Mouse (Mus musculus) retina, postnatal 1 day (tissue): ENCODE data around the gene Cenpp.

ENCODE experiments used
- DNase-seq: peaks from one replicate; pipeline ENCODE4 v3.0.0-alpha.2; 2012

Cenpp gene

DNA sequence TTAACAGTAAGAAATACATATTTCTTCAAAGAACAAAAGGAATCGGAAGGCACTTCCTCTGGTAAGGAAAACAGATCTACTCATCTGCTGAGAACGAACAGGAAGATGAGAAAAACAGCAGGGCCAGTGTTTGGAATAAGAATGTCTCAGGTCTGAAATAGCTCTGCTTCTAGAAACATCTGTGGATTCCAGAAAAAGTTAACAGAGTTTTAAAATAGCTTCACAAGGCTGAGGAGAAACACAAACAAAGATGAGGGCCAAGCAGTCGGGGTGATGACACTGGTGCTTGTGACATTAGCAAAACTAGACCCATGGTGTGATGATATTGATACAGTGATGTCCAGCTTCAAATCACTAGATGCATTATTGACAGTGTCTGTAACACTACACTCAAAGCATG, 145.4 kb downstream of the Cenpp start:
- no peak for DNase-seq

DNA sequence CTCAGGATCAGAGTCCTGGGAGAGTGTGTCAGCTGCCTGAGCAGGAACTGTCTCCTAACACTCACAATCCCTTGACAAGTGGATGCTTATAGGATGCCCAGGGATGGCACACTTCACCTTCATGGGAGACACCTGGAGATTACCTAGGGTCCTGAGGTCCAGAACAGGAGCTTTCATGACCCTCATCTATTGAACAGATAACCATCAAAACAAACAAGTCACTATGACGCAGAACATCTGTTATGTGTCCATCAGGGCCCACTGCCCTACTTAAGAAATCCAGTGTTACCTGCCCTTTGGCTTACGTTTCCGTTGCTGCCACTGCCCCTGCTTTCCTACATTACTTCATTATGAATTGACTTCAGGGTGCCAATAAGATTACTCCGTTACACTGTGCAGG, 146.8 kb downstream of the Cenpp start:
- DNase-seq = no peak

DNA sequence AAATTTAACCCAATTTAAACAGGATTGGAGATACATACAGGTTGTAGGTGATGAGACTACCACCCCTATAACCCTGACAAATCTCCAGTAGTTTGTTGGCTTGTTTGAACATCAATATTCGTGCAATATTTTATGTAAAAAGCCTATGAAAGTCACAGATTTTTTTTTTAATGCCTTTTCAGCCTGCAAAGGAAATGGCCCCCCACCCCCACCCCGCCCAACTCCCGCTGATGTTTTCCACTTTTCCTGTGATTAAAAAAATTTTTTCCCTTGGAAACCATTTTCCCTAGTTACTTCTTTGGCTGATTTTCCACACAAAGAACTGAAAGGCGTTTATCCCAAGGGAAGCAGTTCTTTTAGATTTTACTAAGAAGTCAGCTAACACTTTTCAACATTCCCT, 148.1 kb downstream of the Cenpp start, which contains the start of gene Ecm2:
Gene Ecm2 (plus strand): TSS at position 301 of the 400 bp plus-strand sequence.
- no peak for DNase-seq

DNA sequence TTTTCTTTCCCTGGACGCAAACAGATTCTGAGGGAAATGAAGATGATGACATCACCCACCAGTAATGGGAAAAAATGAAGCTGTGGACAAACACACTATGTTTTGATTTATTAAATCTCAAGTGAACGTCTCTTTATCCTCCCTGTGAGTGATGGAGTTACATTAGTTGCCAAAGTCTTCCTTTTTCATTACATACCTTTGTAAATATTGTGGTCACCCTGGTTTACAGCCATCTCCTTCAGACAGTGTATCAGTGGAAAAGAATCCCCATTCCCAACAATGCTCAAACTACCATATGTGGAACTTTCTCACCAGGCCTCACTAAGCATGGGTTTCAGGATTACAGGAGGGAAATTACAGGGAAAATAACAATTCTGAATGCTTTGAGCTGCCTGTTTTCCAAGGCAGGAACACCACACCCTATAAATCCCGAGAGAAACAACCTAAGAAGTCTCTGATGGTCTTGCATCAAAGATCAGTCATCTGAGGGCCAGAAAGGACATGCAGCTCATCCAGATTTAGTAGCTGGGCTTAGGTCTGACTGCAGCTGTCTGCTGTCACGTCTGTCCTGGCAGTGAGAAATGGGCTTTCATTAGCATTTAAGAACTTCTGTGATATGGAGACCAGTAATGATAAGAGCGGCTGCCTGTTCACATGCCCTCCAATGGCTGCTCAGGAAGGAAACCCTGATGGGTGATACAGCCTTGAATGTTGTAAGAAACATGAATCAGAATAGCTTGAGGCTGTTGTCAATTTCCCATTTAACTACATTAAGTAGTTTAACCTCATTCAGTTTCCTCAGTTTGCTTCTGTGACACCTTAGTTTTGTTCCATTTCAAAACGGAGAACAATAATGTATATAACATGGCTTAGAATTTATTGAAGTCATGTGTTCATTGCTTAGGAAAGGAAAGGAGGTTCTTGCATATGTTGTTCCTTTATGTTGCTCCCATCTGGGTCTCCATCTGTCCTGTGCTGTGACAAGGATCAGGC, 159.9 kb downstream of the Cenpp start, which contains the start of gene Tes3-ps:
Gene Tes3-ps (plus strand): TSS at position 943 of the 993 bp plus-strand sequence.
- DNase-seq = no peak

GRCm38 (mm10) chr13:49485388-49485787, 167.2 kb downstream of the Cenpp start:
- DNase-seq = no peak

- DNase-seq = peak; percentile 3
These were observed 172.0 kb downstream of the Cenpp start for GRCm38 (mm10) chr13:49480551-49480950.

DNA sequence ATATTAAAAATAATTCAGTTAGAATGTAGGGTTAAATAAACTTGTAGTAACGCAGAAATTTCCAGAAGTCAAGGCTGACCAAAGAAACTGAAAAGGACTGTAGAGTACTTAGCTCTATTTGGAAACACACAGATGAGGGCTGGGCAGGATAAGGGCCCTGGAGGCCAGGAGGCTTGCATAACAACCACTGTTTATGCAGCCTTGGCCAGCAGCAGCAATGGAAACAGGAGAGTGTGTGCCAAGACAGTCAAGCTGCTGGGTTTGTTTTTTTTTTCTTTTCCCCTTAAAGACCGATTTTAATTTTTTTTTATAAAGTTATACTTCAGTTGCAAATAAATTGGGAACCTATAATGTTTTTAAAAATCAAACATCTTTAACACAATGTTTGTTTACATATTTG, 172.5 kb downstream of the Cenpp start:
- DNase-seq = no peak

- DNase-seq = no peak
These were observed 173.2 kb downstream of the Cenpp start for GRCm38 (mm10) chr13:49479399-49479798.

- no peak for DNase-seq
These were observed 173.7 kb downstream of the Cenpp start for GRCm38 (mm10) chr13:49478851-49479374.

DNA sequence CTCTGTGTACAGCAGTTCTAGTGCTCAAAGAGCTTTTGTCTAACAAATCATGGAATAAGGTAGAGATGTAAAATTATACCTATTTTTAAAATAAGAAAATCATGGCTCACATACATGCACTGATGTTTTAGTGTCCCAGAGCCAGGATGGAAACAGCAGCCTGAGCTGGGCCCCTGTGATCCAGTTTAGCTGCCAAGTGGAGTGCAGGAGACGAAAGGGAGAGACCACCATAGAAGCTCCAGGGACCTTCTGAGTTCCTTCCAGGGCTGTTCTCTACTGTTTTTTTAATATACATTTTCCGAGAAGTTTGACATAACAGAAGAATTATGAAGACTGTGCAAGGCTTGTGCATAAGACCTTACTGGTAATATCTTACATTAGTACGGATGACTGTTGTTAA, 174.7 kb downstream of the Cenpp start:
- no peak for DNase-seq

DNA sequence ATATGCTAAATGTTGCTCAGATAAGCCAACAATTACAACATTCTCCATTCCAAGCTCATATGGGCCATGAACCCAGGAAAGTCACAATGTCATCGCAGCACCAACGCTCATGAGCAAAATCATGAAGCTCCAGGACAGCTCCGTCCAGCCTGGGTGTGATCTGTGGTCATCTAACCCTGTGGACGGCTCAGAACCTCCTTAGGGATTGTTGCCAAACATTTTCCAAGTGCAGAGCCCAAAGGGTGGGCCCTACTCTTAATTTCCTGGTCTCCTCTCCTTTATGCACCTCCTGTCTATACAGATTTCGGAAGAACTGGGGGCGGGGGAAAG, 179.9 kb downstream of the Cenpp start:
- DNase-seq = no peak

GRCm38 (mm10) chr13:49471981-49472675, 180.5 kb downstream of the Cenpp start:
- DNase-seq = no peak

GRCm38 (mm10) chr13:49470806-49471205, 181.8 kb downstream of the Cenpp start:
- DNase-seq = no peak

DNA sequence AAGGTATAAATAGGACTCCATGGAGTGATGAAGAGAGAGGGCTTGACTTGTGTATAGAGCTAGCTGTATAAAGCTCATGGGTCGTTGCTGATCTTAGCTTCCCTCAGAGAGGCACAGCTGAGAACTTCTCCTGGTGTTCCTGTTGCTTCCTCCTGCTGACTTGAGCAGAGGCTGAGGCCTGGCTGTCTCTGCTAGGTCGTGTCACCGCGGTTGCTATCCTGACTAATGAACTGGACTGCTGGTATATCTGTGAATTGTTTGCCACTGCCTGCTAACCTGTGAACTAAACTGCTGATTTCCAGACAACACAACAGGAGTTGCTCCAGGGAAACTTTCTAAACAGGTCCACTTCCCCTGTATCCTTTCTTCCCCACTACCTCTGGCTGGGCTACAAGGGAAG, 182.3 kb downstream of the Cenpp start:
- DNase-seq = no peak

DNA sequence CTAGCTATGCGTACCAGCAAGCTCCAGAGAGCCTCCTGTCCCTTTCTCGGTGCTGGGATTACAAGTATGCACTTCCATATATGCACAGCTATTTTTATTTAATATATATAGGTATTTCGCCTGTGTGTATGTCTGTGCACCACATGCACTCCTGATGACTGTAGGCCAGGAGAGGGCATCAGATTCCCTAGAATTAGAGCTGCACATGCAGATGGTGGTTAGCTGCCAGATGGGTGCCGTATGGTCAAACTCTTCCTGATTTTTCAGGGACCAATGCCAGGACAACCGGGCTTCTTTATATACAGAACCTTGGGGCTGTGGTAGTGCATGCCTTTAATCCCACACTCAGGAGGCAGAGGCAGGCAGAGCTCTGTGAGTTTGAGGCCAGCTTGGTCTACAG, 183.6 kb downstream of the Cenpp start:
- no peak for DNase-seq

DNA sequence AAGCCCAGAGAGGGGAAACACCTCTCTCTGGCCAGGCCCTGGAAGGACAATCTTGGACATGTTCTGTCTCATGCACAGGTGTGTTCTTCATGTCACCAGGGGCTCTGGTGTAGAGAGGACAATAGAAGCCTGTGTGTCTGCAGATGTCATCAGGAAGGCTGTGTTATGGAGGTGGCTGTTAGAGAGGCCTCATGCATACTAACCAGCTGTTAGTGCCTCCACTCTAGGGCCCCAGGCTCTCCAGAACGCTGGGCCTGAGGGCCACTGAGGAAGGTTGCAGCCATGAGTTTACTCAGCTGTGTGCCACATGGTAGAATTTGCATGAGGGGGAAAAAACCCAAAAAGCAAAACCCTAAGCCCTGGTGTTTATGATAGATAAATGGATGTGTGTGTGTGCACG, 185.0 kb downstream of the Cenpp start:
- no peak for DNase-seq

DNA sequence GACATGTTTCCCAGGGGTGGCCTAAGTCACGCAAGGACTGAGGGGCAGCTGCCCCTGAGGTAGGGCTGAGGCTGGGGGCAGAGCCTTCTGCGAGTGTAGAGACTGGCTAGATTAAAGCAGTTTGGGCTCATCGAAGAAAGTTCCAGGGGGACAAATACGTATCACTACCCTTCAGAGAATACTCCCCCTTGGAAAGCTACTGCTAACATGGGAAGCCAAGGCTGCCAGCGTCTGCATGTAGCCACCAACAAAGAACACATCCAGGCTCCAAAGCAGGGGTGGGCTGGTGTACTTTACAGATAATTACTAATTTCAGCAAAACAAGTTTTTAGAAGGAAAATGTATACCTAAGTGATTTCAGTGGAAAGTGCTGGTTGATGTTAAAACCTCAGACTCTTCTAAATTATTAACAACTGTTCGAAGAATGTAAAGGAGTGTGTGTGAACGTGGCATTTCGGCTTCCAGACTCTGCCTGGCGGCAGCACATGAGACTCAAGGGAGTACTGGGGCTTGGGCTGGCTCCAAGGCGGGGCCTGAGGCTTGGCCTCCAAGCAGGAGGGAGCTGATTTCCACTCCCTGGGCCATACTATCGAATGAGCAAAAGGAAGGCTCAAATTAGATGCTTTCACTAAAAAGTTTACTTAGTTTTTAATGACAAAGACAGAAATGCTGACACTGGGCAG, 186.1 kb downstream of the Cenpp start:
- DNase-seq = no peak

GRCm38 (mm10) chr13:49465875-49466274, 186.7 kb downstream of the Cenpp start:
- DNase-seq = no peak

- no peak for DNase-seq
These were observed 189.7 kb downstream of the Cenpp start for GRCm38 (mm10) chr13:49462921-49463320.

DNA sequence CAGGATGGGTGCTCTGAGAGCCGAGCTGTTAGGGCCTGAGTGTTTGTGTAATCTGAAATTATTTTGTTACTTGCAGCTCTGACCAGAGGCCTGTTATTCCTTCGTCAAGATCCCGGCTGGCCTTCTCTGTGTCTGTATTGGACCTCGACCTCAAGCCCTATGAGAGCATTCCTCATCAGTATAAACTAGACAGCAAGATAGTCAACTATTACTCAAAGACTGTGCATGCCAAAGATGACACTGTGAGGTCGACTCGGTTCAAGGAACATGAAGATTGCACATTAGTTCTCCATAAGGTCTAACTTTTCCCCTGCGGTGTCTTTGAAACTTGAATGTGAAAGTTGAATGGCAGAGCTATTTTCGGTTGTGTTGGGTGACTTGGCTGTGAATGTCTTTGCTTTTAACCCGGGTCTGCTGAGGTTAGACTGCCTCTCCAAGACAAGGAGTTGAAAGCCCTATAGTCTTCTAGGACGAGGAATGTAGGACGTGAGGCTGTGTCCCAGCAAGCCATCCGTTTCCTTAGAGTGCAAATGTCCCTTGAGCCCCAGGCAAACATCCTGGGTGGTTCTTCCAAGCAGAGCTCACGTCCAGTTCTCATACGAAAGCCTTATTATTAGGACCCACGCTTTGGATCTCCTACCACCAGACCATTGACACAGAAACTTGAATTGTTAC, 191.0 kb downstream of the Cenpp start:
- DNase-seq = no peak

- no peak for DNase-seq
These were observed 191.7 kb downstream of the Cenpp start for GRCm38 (mm10) chr13:49460692-49461414.

DNA sequence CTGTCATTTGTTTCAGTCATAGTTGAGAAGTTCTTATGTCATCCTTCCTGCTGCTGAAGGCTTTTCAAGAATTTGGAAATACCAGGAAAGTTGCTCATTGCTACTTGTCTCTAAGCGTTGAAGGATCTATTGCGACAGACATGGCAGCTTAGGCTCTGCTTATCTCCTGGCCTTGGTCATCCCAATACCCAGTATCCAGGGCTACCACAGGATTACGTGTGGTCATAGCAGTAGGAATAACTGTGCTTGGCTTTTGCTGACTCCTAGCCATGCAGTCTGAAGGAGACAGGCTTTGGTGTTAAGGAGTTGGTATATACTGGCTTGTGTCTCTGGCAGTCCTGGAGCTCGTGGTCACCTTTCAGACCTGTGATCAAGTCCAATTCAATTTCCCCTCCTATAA, 192.3 kb downstream of the Cenpp start:
- no peak for DNase-seq
